Comparison of ENCODE assay signal across 13 mouse cellular contexts in genomic region chr9:37094230-37094990, GRCm38 (mm10). TPM values are rescaled to one million over a fixed set of nuclear protein-coding genes. Genes with fewer than 3 reads are reported as not detected.
DNase-seq lines count a peak whose midpoint lies in the region; ATAC-seq lines count a peak whose summit lies in the region.
"Had no signal": no experiment of that assay in that cellular context is flagged by ENCODE, and none has a peak within 500 bp of the region (broad histone marks: within the 10 kb centered on the region; RNA-seq: fewer than 3 reads in every experiment).

No protein-coding gene starts in this region.

- ATAC-seq in midbrain, embryonic 13.5 days, result peak; percentile 46; the same call in 1 of the 2 replicates
- ATAC-seq: Patski had no signal

- no peaks in the 10 kb centered on the region for H3K36me3 ChIP-seq in midbrain, embryonic 13.5 days
- H3K36me3 ChIP-seq: limb, embryonic 12.5 days had no signal

- 34% methylated on average over 11 of the region's 11 CpGs for WGBS in midbrain, embryonic 13.5 days

- no peaks in the 10 kb centered on the region for H3K27me3 ChIP-seq in midbrain, embryonic 13.5 days

- DNase-seq in heart, adult 18-20 months, result peak; percentile 23 to 35
- no peak for DNase-seq in heart, adult 8-10 months (ENCODE audit: low spot score)
- DNase-seq in cerebellum, adult 9-10 months, result peak; percentile 32
- peak; percentile 47 for DNase-seq in gastrocnemius, postnatal 25 days
- DNase-seq in right cerebral cortex, postnatal 10 days (ENCODE audit: low spot score in 2 of 2), result no peak
- DNase-seq in lung, adult 18-20 months, result no peak
- DNase-seq in left cerebral cortex, postnatal 4 days, result no peak
- DNase-seq: kidney, adult 2 months; lung, embryonic 14.5 days had no signal

- H3K9ac ChIP-seq in midbrain, embryonic 13.5 days (replicated peaks), result 0 out of 2 replicates have a peak overlapping the region, but pooled peaks have one; percentile 19
- H3K9ac ChIP-seq: limb, embryonic 12.5 days; lung, embryonic 14.5 days had no signal

- H3K4me1 ChIP-seq in midbrain, embryonic 13.5 days (replicated peaks), result peaks cover 46% of the 10 kb centered on the region
- H3K4me1 ChIP-seq: megakaryocyte, embryonic 14.5 days had no signal

- H3K4me2 ChIP-seq in midbrain, embryonic 13.5 days (replicated peaks), result no peak overlapping the region
- H3K4me2 ChIP-seq: limb, embryonic 12.5 days; lung, embryonic 14.5 days had no signal

- no peaks in the 10 kb centered on the region for H3K9me3 ChIP-seq in midbrain, embryonic 13.5 days
- H3K9me3 ChIP-seq: limb, embryonic 12.5 days; megakaryocyte, embryonic 14.5 days had no signal

- H3K27ac ChIP-seq in midbrain, embryonic 13.5 days, result no peak overlapping the region
- H3K27ac ChIP-seq: limb, embryonic 12.5 days had no signal

- intact Hi-C loops in left cerebral cortex, postnatal 4 days (cut with DNase I), result no loop called here

- H3K4me3 ChIP-seq in midbrain, embryonic 13.5 days (replicated peaks), result no peak overlapping the region
- H3K4me3 ChIP-seq: limb, embryonic 12.5 days; megakaryocyte, embryonic 14.5 days had no signal

RNA-seq across cellular contexts. Expression of gene Pknox2, which starts 52.8 kb away (rescaled TPM):
- 10 to 100 TPM in 1 of 2 experiments, 1 to 10 TPM in 1; 6.8 to 10.0 TPM for total RNA-seq in heart, adult 18-20 months (2021)
- total RNA-seq in heart, adult 8-10 months (2022), result 1 to 10 TPM; 8.3 to 10.0 (median 9.8) TPM
- total RNA-seq in gastrocnemius, postnatal 25 days (2021), result 10 to 100 TPM; 30.1 to 31.4 TPM
- 30.1 and 33.1 TPM in 2 replicates for polyA plus RNA-seq in midbrain, embryonic 13.5 days (2015; fragmentation: Nextera tagmentation; extraction: Ambion mirVana)
- total RNA-seq in left cerebral cortex, postnatal 4 days (2021), result 10 to 100 TPM; 51.8 to 54.2 TPM

Comparison
In these comparisons a context has a peak if more than half of its experiments do, and no peak if none do; other contexts are left out.
1. DNase-seq: peak in heart, adult 18-20 months (2 of 2), cerebellum, adult 9-10 months (single experiment) and gastrocnemius, postnatal 25 days (single experiment); none in heart, adult 8-10 months (single experiment), right cerebral cortex, postnatal 10 days (0 of 2), lung, adult 18-20 months (0 of 2) and left cerebral cortex, postnatal 4 days (single experiment).